ENCODE assay signal across 21 mouse cellular contexts in the genomic region with DNA sequence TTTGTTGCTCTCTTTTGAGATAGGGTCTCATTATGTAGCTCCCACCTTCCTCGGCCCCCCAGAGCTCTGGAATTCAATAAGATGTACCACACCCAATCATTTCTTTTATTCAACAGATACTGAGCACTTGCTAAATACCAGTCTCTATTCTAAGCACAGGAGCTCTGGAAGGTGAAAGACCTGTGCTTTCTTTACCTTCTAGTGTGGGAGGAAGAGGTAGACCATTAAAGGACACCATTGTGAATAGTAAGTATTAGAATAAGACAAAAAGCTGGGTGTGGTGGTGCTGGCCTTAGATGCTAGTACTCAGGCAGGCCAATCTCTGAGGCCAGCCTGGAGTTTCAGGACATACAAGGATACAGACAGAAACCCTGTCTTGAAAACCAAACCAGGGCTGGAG.
"Had no signal": no experiment of that assay in that cellular context is flagged by ENCODE, and none has a peak within 500 bp of the region (broad histone marks: within the 10 kb centered on the region; RNA-seq: fewer than 3 reads in every experiment).

No protein-coding gene starts in this region.

- H3K27ac ChIP-seq: limb, embryonic 12.5 days; limb, embryonic 15.5 days; liver, embryonic 14.5 days; macrophage; midbrain, embryonic 12.5 days; midbrain, embryonic 15.5 days; neural tube, embryonic 12.5 days; neural tube, embryonic 15.5 days; stomach, postnatal 0 days had no signal

- H3K9me3 ChIP-seq: limb, embryonic 12.5 days; limb, embryonic 15.5 days; midbrain, embryonic 12.5 days; midbrain, embryonic 15.5 days; neural tube, embryonic 12.5 days; neural tube, embryonic 15.5 days had no signal

- H3K4me1 ChIP-seq: limb, embryonic 12.5 days; limb, embryonic 15.5 days; midbrain, embryonic 12.5 days; midbrain, embryonic 15.5 days; neural tube, embryonic 12.5 days; neural tube, embryonic 15.5 days had no signal

- H3K9ac ChIP-seq: limb, embryonic 12.5 days; limb, embryonic 15.5 days; liver, embryonic 14.5 days; liver, postnatal 0 days; lung, embryonic 14.5 days; midbrain, embryonic 12.5 days; midbrain, embryonic 15.5 days; neural tube, embryonic 12.5 days; neural tube, embryonic 15.5 days had no signal

- DNase-seq: kidney, adult 9 months; kidney, postnatal 14 days; kidney, postnatal 4 days; left cerebral cortex, postnatal 4 days; liver, postnatal 0 days; lung, embryonic 14.5 days; right cerebral cortex, adult 18-20 months; right cerebral cortex, postnatal 14 days; right cerebral cortex, postnatal 4 days; thymus, adult 18-20 months; thymus, postnatal 4 days had no signal

- ATAC-seq: liver, postnatal 0 days; lung, postnatal 0 days; midbrain, embryonic 15.5 days had no signal

- H3K4me3 ChIP-seq: limb, embryonic 12.5 days; limb, embryonic 15.5 days; midbrain, embryonic 12.5 days; midbrain, embryonic 15.5 days; neural tube, embryonic 12.5 days; neural tube, embryonic 15.5 days had no signal

- H3K36me3 ChIP-seq: limb, embryonic 12.5 days; limb, embryonic 15.5 days; midbrain, embryonic 12.5 days; midbrain, embryonic 15.5 days; neural tube, embryonic 12.5 days; neural tube, embryonic 15.5 days had no signal

- H3K27me3 ChIP-seq: limb, embryonic 12.5 days; limb, embryonic 15.5 days; midbrain, embryonic 12.5 days; midbrain, embryonic 15.5 days; neural tube, embryonic 12.5 days; neural tube, embryonic 15.5 days had no signal
